Mouse (Mus musculus): ENCODE results near the gene Prmt3. TPM values are rescaled to one million over a fixed set of nuclear protein-coding genes. Genes with fewer than 3 reads are reported as not detected.

The Prmt3 gene
- total and polyA plus RNA-seq, 2 experiments from 2014 or later: 35.5 to 38.1 TPM

GRCm38 (mm10) chr7:49804638-49805165 lies 26.6 kb downstream of the Prmt3 start:
- Histone ChIP-seq H3K27ac (ENCODE audit: low read depth, low read length) (no peak overlapping the region), H3K9me3 (ENCODE audit: low read length) (no peaks in the 10 kb centered on the region), H3K27me3 (ENCODE audit: insufficient read depth, low read length) (no peaks in the 10 kb centered on the region), H3K4me3 (ENCODE audit: low read depth, low read length) (no peak overlapping the region), H3K36me3 (ENCODE audit: insufficient read depth, low read length) (peaks cover 15% of the 10 kb centered on the region), H3K4me2 (ENCODE audit: low read depth, low read length, poor library complexity, severe bottlenecking) (no peak overlapping the region), H3K9ac (replicated peaks; ENCODE audit: low read length, poor library complexity, severe bottlenecking) (no peak overlapping the region), H3K4me1 (ENCODE audit: insufficient read depth, low read length) (no peaks in the 10 kb centered on the region)
- no peak for DNase-seq (ENCODE audit: low spot score)
- TF ChIP-seq CTCF (IDR thresholded peaks at IDR 0.05): no peak
- WGBS: 85% methylated on average over 5 of the region's 5 CpGs
- no peak for ATAC-seq (ENCODE audit: low FRiP score)

DNA sequence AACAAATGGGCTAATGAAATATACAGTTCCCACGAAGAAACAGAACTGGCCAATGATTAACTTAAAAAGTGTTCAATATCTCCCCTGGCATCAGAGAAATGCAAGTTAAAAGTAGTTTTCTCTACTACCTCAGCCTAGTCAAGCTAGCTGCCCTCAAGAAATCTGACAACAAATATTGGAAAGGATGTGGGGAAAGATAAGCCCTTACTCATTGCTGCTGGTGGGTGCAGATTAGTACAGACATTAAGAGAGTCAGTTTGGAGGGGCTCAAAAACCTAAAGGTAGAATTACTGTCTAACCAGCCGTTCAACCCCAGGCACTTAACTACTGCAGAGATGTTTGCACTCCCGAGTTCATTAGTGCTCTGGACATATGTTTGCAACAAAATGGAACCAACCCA lies 27.5 kb downstream of the Prmt3 start:
- H3K4me2 ChIP-seq (ENCODE audit: low read depth, low read length, poor library complexity, severe bottlenecking): no peak overlapping the region
- H3K36me3 ChIP-seq (ENCODE audit: insufficient read depth, low read length): peaks cover 8% of the 10 kb centered on the region; the same call in 1 of the 2 replicates
- H3K27ac ChIP-seq (ENCODE audit: low read depth, low read length): no peak overlapping the region
- ATAC-seq (ENCODE audit: low FRiP score) (no peak), DNase-seq (ENCODE audit: low spot score) (no peak)
- H3K4me1 ChIP-seq (ENCODE audit: insufficient read depth, low read length): no peaks in the 10 kb centered on the region
- no peaks in the 10 kb centered on the region for H3K9me3 ChIP-seq (ENCODE audit: low read length)
- no peak overlapping the region for H3K4me3 ChIP-seq (ENCODE audit: low read depth, low read length)
- TF ChIP-seq CTCF (IDR thresholded peaks at IDR 0.05): no peak
- 82% methylated on average over 3 of the region's 3 CpGs for WGBS
- no peak overlapping the region for H3K9ac ChIP-seq (replicated peaks; ENCODE audit: low read length, poor library complexity, severe bottlenecking)
- H3K27me3 ChIP-seq (ENCODE audit: insufficient read depth, low read length): no peaks in the 10 kb centered on the region

GRCm38 (mm10) chr7:49807093-49807682 lies 29.0 kb downstream of the Prmt3 start:
- no peaks in the 10 kb centered on the region for H3K27me3 ChIP-seq (ENCODE audit: insufficient read depth, low read length)
- H3K4me3 ChIP-seq (ENCODE audit: low read depth, low read length): no peak overlapping the region
- ATAC-seq (ENCODE audit: low FRiP score): no peak
- no peak for DNase-seq (ENCODE audit: low spot score)
- peaks cover 8% of the 10 kb centered on the region; the same call in 1 of the 2 replicates for H3K36me3 ChIP-seq (ENCODE audit: insufficient read depth, low read length)
- H3K4me2 ChIP-seq (ENCODE audit: low read depth, low read length, poor library complexity, severe bottlenecking): no peak overlapping the region
- WGBS: 87% methylated on average over 9 of the region's 9 CpGs
- H3K9ac ChIP-seq (replicated peaks; ENCODE audit: low read length, poor library complexity, severe bottlenecking): no peak overlapping the region
- H3K9me3 ChIP-seq (ENCODE audit: low read length): no peaks in the 10 kb centered on the region
- H3K27ac ChIP-seq (ENCODE audit: low read depth, low read length): no peak overlapping the region
- no peaks in the 10 kb centered on the region for H3K4me1 ChIP-seq (ENCODE audit: insufficient read depth, low read length)
- no peak for TF ChIP-seq CTCF (IDR thresholded peaks at IDR 0.05)

GRCm38 (mm10) chr7:49807846-49808622 lies 29.9 kb downstream of the Prmt3 start:
- WGBS: 77% methylated on average over 17 of the region's 17 CpGs
- Histone ChIP-seq H3K4me1 (ENCODE audit: insufficient read depth, low read length) (no peaks in the 10 kb centered on the region), H3K36me3 (ENCODE audit: insufficient read depth, low read length) (peaks cover 4% of the 10 kb centered on the region; the same call in 1 of the 2 replicates), H3K9ac (replicated peaks; ENCODE audit: low read length, poor library complexity, severe bottlenecking) (no peak overlapping the region), H3K27ac (ENCODE audit: low read depth, low read length) (no peak overlapping the region), H3K4me3 (ENCODE audit: low read depth, low read length) (no peak overlapping the region), H3K4me2 (ENCODE audit: low read depth, low read length, poor library complexity, severe bottlenecking) (no peak overlapping the region), H3K27me3 (ENCODE audit: insufficient read depth, low read length) (no peaks in the 10 kb centered on the region), H3K9me3 (ENCODE audit: low read length) (no peaks in the 10 kb centered on the region)
- no peak for ATAC-seq (ENCODE audit: low FRiP score)
- DNase-seq (ENCODE audit: low spot score): no peak
- TF ChIP-seq CTCF (IDR thresholded peaks at IDR 0.05): no peak

DNA sequence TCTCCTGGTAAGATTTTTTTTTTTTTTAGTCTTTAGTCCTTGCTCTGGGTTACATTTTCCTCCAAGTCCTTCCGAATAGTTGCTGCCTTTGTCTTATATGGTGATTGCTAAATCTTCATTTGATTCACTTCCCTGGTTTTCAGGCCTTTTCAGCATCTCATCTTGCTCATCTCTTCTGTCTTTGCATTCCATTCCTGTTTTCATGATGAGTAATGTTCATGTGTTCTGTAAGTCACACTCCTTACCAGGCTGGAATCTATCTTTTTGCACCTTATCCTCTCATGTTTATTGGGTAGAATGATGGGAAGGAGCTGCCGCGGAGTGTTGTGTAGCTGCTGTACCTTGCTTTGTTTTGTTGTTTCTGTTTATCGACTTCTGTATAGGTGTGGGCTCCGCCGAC lies 31.0 kb downstream of the Prmt3 start:
- Histone ChIP-seq H3K4me1 (ENCODE audit: insufficient read depth, low read length) (no peaks in the 10 kb centered on the region), H3K9me3 (ENCODE audit: low read length) (no peaks in the 10 kb centered on the region), H3K4me2 (ENCODE audit: low read depth, low read length, poor library complexity, severe bottlenecking) (no peak overlapping the region), H3K36me3 (ENCODE audit: insufficient read depth, low read length) (no peaks in the 10 kb centered on the region), H3K9ac (replicated peaks; ENCODE audit: low read length, poor library complexity, severe bottlenecking) (no peak overlapping the region), H3K27ac (ENCODE audit: low read depth, low read length) (no peak overlapping the region), H3K27me3 (ENCODE audit: insufficient read depth, low read length) (no peaks in the 10 kb centered on the region), H3K4me3 (ENCODE audit: low read depth, low read length) (no peak overlapping the region)
- ATAC-seq (ENCODE audit: low FRiP score): no peak
- DNase-seq (ENCODE audit: low spot score): no peak
- 95% methylated on average over 6 of the region's 6 CpGs for WGBS
- no peak for TF ChIP-seq CTCF (IDR thresholded peaks at IDR 0.05)

DNA sequence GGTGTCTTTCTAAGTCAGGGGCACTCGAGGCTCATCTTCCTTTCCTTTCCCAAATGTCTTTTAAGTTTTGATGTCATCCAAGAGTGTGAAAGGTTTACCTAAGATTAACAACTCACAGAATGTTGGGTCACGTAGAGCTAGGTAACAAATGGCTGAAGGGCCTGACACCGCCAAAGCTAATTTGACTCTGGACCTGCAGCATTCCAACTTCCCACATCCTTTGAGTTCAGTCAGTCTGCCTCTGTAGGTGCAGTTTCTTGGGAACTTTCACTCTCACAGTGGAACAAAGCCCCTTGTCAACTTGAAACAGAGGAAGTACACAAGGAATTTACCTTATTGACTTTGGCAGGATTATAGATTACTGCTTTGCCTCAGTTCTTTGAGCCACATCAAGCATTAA lies 31.4 kb downstream of the Prmt3 start:
- H3K4me2 ChIP-seq (ENCODE audit: low read depth, low read length, poor library complexity, severe bottlenecking): no peak overlapping the region
- no peak overlapping the region for H3K27ac ChIP-seq (ENCODE audit: low read depth, low read length)
- ATAC-seq (ENCODE audit: low FRiP score) (no peak), DNase-seq (ENCODE audit: low spot score) (no peak)
- H3K9me3 ChIP-seq (ENCODE audit: low read length): no peaks in the 10 kb centered on the region
- no peaks in the 10 kb centered on the region for H3K27me3 ChIP-seq (ENCODE audit: insufficient read depth, low read length)
- no peaks in the 10 kb centered on the region for H3K36me3 ChIP-seq (ENCODE audit: insufficient read depth, low read length)
- TF ChIP-seq CTCF (IDR thresholded peaks at IDR 0.05): no peak
- H3K9ac ChIP-seq (replicated peaks; ENCODE audit: low read length, poor library complexity, severe bottlenecking): no peak overlapping the region
- 74% methylated on average over 3 of the region's 3 CpGs for WGBS
- no peaks in the 10 kb centered on the region for H3K4me1 ChIP-seq (ENCODE audit: insufficient read depth, low read length)
- no peak overlapping the region for H3K4me3 ChIP-seq (ENCODE audit: low read depth, low read length)

Measured in midbrain, postnatal 0 days (tissue).